Comparison of ENCODE assay signal across 24 mouse cellular contexts in the genomic region with DNA sequence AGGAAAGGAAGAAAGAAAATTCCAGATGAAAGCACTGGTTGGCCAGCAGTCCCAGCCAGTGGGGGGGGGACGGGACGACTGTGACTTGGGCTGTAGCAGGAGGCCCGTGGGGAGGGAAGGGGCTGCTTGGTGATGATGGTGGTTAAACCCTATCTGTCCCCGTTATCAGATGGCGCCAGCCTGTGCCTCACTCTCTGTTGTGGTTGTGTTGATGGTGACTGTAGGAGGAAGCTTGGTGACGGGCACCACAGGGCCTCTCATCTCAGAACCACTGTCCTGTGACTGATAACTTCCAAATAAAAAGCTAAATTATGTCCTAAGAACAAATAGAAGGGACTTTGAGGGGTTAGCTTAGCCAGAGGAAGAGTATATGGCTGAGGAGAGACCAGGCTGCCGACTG. TPM values are rescaled to one million over a fixed set of nuclear protein-coding genes. Genes with fewer than 3 reads are reported as not detected.
DNase-seq lines count a peak whose midpoint lies in the region; ATAC-seq and TF ChIP-seq lines count a peak whose summit lies in the region.
"Had no signal": no experiment of that assay in that cellular context is flagged by ENCODE, and none has a peak within 500 bp of the region (broad histone marks: within the 10 kb centered on the region; RNA-seq: fewer than 3 reads in every experiment).

No protein-coding gene starts in this region.

- ATAC-seq in CD4-positive, CD25-positive, alpha-beta regulatory T cell, adult 4 months, result peak; percentile 59
- peak; percentile 60 for ATAC-seq in activated CD4-positive, CD25-positive, alpha-beta regulatory T cell, adult 4 months
- ATAC-seq in liver, postnatal 0 days, result peak; percentile 30

- 0 out of 2 replicates have a peak overlapping the region, but pooled peaks have one; percentile 7 for H3K27ac ChIP-seq in limb, embryonic 10.5 days
- H3K27ac ChIP-seq in liver, postnatal 0 days (ENCODE audit: low read depth), result no peak overlapping the region; the same call in 1 of the 2 replicates
- H3K27ac ChIP-seq: embryonic facial prominence, embryonic 15.5 days; forebrain, embryonic 10.5 days; hindbrain, embryonic 15.5 days; limb, embryonic 12.5 days; neural tube, embryonic 12.5 days had no signal

- 78% methylated on average over 7 of the region's 7 CpGs for WGBS in limb, embryonic 10.5 days
- WGBS in liver, postnatal 0 days (ENCODE audit: insufficient replicate concordance), result 35% methylated on average over 7 of the region's 7 CpGs

- H3K4me2 ChIP-seq in liver, postnatal 0 days (ENCODE audit: low read depth, low read length), result peak overlapping the region; percentile 9; the same call in 1 of the 2 replicates
- H3K4me2 ChIP-seq: embryonic facial prominence, embryonic 15.5 days; hindbrain, embryonic 15.5 days; limb, embryonic 12.5 days; neural tube, embryonic 12.5 days had no signal

- H3K27me3 ChIP-seq in limb, embryonic 10.5 days (ENCODE audit: low read depth, poor library complexity, severe bottlenecking), result no peaks in the 10 kb centered on the region
- H3K27me3 ChIP-seq in liver, postnatal 0 days (ENCODE audit: insufficient read depth, low read length), result no peaks in the 10 kb centered on the region
- H3K27me3 ChIP-seq: CH12.LX; embryonic facial prominence, embryonic 15.5 days; hindbrain, embryonic 15.5 days; limb, embryonic 12.5 days; neural tube, embryonic 12.5 days had no signal

- no peaks in the 10 kb centered on the region for H3K9me3 ChIP-seq in limb, embryonic 10.5 days (replicated peaks)
- H3K9me3 ChIP-seq in liver, postnatal 0 days (ENCODE audit: low read length), result no peaks in the 10 kb centered on the region
- H3K9me3 ChIP-seq: embryonic facial prominence, embryonic 15.5 days; forebrain, embryonic 10.5 days; hindbrain, embryonic 15.5 days; limb, embryonic 12.5 days; neural tube, embryonic 12.5 days had no signal

- H3K9ac ChIP-seq in liver, postnatal 0 days (replicated peaks), result peak overlapping the region; percentile 26; the same call in 1 of the 2 replicates
- H3K9ac ChIP-seq: embryonic facial prominence, embryonic 15.5 days; hindbrain, embryonic 15.5 days; limb, embryonic 12.5 days; neural tube, embryonic 12.5 days had no signal

- no peak overlapping the region for H3K4me3 ChIP-seq in limb, embryonic 10.5 days
- H3K4me3 ChIP-seq in liver, postnatal 0 days (ENCODE audit: low read depth, low read length), result no peak overlapping the region
- H3K4me3 ChIP-seq: embryonic facial prominence, embryonic 15.5 days; forebrain, embryonic 10.5 days; hindbrain, embryonic 15.5 days; layer of hippocampus, adult 2 months; limb, embryonic 12.5 days; neural tube, embryonic 12.5 days had no signal

- no peak for TF ChIP-seq EP300 in liver, postnatal 0 days (IDR thresholded peaks at IDR 0.05; ENCODE audit: low read depth)

- peaks cover 30% of the 10 kb centered on the region for H3K4me1 ChIP-seq in limb, embryonic 10.5 days
- H3K4me1 ChIP-seq in liver, postnatal 0 days (ENCODE audit: insufficient read depth), result peaks cover 25% of the 10 kb centered on the region
- H3K4me1 ChIP-seq: embryonic facial prominence, embryonic 15.5 days had no signal

- no peak for TF ChIP-seq CTCF in liver, postnatal 0 days (IDR thresholded peaks at IDR 0.05; ENCODE audit: low read depth)

- H3K36me3 ChIP-seq in limb, embryonic 10.5 days, result no peaks in the 10 kb centered on the region
- H3K36me3 ChIP-seq in liver, postnatal 0 days (replicated peaks; ENCODE audit: insufficient read depth, low read length), result no peaks in the 10 kb centered on the region
- H3K36me3 ChIP-seq: embryonic facial prominence, embryonic 15.5 days; forebrain, embryonic 10.5 days; hindbrain, embryonic 15.5 days; limb, embryonic 12.5 days; neural tube, embryonic 12.5 days had no signal

- DNase-seq in limb, embryonic 10.5 days (ENCODE audit: low spot score), result no peak
- DNase-seq in liver, postnatal 0 days, result no peak
- DNase-seq in left cerebral cortex, adult 8-10 months (ENCODE audit: low spot score in 2 of 2), result no peak
- no peak for DNase-seq in left cerebral cortex, adult 18-20 months (ENCODE audit: low spot score in 2 of 2)
- DNase-seq in right cerebral cortex, postnatal 36 days (ENCODE audit: low spot score in 2 of 2), result no peak
- no peak for DNase-seq in adrenal gland, adult (ENCODE audit: inconsistent age in 2 of 2, low spot score in 1 of 2)
- DNase-seq: cerebellum, adult 18-20 months; heart, adult 18-20 months; heart, postnatal 10 days; kidney, adult 11 months; kidney, postnatal 10 days had no signal

RNA-seq across cellular contexts. Expression of a gene that starts 3.7 kb away (rescaled TPM):
- 10 to 100 TPM; 31.2 to 54.2 TPM for polyA plus RNA-seq in CD4-positive, CD25-positive, alpha-beta regulatory T cell, adult 4 months (2017; shearing (Covaris generic))
- polyA plus RNA-seq in activated CD4-positive, CD25-positive, alpha-beta regulatory T cell, adult 4 months (2017; shearing (Covaris generic)), result 10 to 100 TPM; 33.7 to 34.2 TPM
- polyA plus RNA-seq in limb, embryonic 10.5 days (2016; fragmentation: Nextera tagmentation; extraction: Ambion mirVana), result 5.1 and 6.5 TPM in 2 replicates
- 0.88 and 0.99 TPM in 2 replicates for polyA plus RNA-seq in liver, postnatal 0 days (2015; fragmentation: Nextera tagmentation; extraction: Ambion mirVana)
- 10 to 100 TPM; 33.5 to 51.3 (median 43.0) TPM for total RNA-seq in left cerebral cortex, adult 8-10 months (2022)
- total RNA-seq in left cerebral cortex, adult 18-20 months (2021), result 10 to 100 TPM; 31.7 to 38.4 TPM

RNA-seq across cellular contexts. Expression of a gene that starts 11.2 kb away (rescaled TPM):
- 1,000 to 10,000 TPM; 2,918 to 3,094 TPM for polyA plus RNA-seq in CD4-positive, CD25-positive, alpha-beta regulatory T cell, adult 4 months (2017; shearing (Covaris generic))
- 1,000 to 10,000 TPM; 3,607 to 4,442 TPM for polyA plus RNA-seq in activated CD4-positive, CD25-positive, alpha-beta regulatory T cell, adult 4 months (2017; shearing (Covaris generic))
- 2.4 and 3.9 TPM in 2 replicates for polyA plus RNA-seq in limb, embryonic 10.5 days (2016; fragmentation: Nextera tagmentation; extraction: Ambion mirVana)
- 114 and 125 TPM in 2 replicates for polyA plus RNA-seq in liver, postnatal 0 days (2015; fragmentation: Nextera tagmentation; extraction: Ambion mirVana)
- 10 to 100 TPM in 2 of 4 experiments, 1 to 10 TPM in 2; 2.5 to 32.5 (median 12.8) TPM for total RNA-seq in left cerebral cortex, adult 8-10 months (2022)
- total RNA-seq in left cerebral cortex, adult 18-20 months (2021), result 1 to 10 TPM; 2.7 to 4.1 TPM

RNA-seq across cellular contexts. Expression of a gene that starts 22.5 kb away (rescaled TPM):
- polyA plus RNA-seq in CD4-positive, CD25-positive, alpha-beta regulatory T cell, adult 4 months (2017; shearing (Covaris generic)), result 1,000 to 10,000 TPM in 1 of 2 experiments, 100 to 1,000 TPM in 1; 977 to 1,004 TPM
- polyA plus RNA-seq in activated CD4-positive, CD25-positive, alpha-beta regulatory T cell, adult 4 months (2017; shearing (Covaris generic)), result 1,000 to 10,000 TPM; 1,097 to 1,279 TPM
- 280 and 308 TPM in 2 replicates for polyA plus RNA-seq in limb, embryonic 10.5 days (2016; fragmentation: Nextera tagmentation; extraction: Ambion mirVana)
- polyA plus RNA-seq in liver, postnatal 0 days (2015; fragmentation: Nextera tagmentation; extraction: Ambion mirVana), result 198 and 215 TPM in 2 replicates
- 100 to 1,000 TPM; 192 to 255 (median 224) TPM for total RNA-seq in left cerebral cortex, adult 8-10 months (2022)
- total RNA-seq in left cerebral cortex, adult 18-20 months (2021), result 100 to 1,000 TPM; 200 to 222 TPM

RNA-seq across cellular contexts. Expression of a gene that starts 45.5 kb away (rescaled TPM):
- polyA plus RNA-seq in CD4-positive, CD25-positive, alpha-beta regulatory T cell, adult 4 months (2017; shearing (Covaris generic)), result 10 to 100 TPM; 20.9 to 28.2 TPM
- 10 to 100 TPM; 15.7 to 20.2 TPM for polyA plus RNA-seq in activated CD4-positive, CD25-positive, alpha-beta regulatory T cell, adult 4 months (2017; shearing (Covaris generic))
- 3.5 and 4.4 TPM in 2 replicates for polyA plus RNA-seq in limb, embryonic 10.5 days (2016; fragmentation: Nextera tagmentation; extraction: Ambion mirVana)
- 0.69 and 1.4 TPM in 2 replicates for polyA plus RNA-seq in liver, postnatal 0 days (2015; fragmentation: Nextera tagmentation; extraction: Ambion mirVana)
- total RNA-seq in left cerebral cortex, adult 8-10 months (2022), result 1 to 10 TPM; 3.6 to 6.8 (median 5.8) TPM
- 1 to 10 TPM; 4.4 to 5.7 TPM for total RNA-seq in left cerebral cortex, adult 18-20 months (2021)
- total RNA-seq: gastrocnemius, adult 8-10 months; heart, postnatal 10 days had no signal

RNA-seq across cellular contexts. Expression of a gene that starts 52.5 kb away (rescaled TPM):
- polyA plus RNA-seq in CD4-positive, CD25-positive, alpha-beta regulatory T cell, adult 4 months (2017; shearing (Covaris generic)), result 1 to 10 TPM in 1 of 2 experiments, under 1 TPM in 1; 0.85 to 1.3 TPM
- under 1 TPM; 0.33 to 0.37 TPM for polyA plus RNA-seq in activated CD4-positive, CD25-positive, alpha-beta regulatory T cell, adult 4 months (2017; shearing (Covaris generic))
- polyA plus RNA-seq in limb, embryonic 10.5 days (2016; fragmentation: Nextera tagmentation; extraction: Ambion mirVana), result not detected in 2 replicates
- polyA plus RNA-seq in liver, postnatal 0 days (2015; fragmentation: Nextera tagmentation; extraction: Ambion mirVana), result not detected in 2 replicates
- not detected for total RNA-seq in left cerebral cortex, adult 8-10 months (2022)
- not detected for total RNA-seq in left cerebral cortex, adult 18-20 months (2021)
- total RNA-seq: CH12.LX; gastrocnemius, adult 8-10 months; heart, adult 18-20 months; heart, postnatal 10 days; layer of hippocampus, adult 2 months; monocyte, adult 5-6 weeks had no signal
- polyA plus RNA-seq: brain, embryonic 14.5 days; embryonic facial prominence, embryonic 15.5 days; forebrain, embryonic 10.5 days; hindbrain, embryonic 15.5 days; limb, embryonic 12.5 days; lung, embryonic 16.5 days; neural tube, embryonic 12.5 days had no signal

Comparison
In these comparisons a context has a peak if more than half of its experiments do, and no peak if none do; other contexts are left out.
1. RNA of a gene that starts 11.2 kb away (polyA plus RNA-seq): 3,607 to 4,442 TPM in activated CD4-positive, CD25-positive, alpha-beta regulatory T cell, adult 4 months and 2,918 to 3,094 TPM in CD4-positive, CD25-positive, alpha-beta regulatory T cell, adult 4 months; 114 to 125 TPM in liver, postnatal 0 days and 2.4 to 3.9 TPM in limb, embryonic 10.5 days; every median in the first group is over 10 times any median in the second.
2. Peak in every context shown above with its lines, with median percentiles within 50 percentile points of each other: ATAC-seq.